Mouse (Mus musculus) midbrain, embryonic 11.5 days (tissue): ENCODE data around the gene Hnf1a. TPM values are rescaled to one million over a fixed set of nuclear protein-coding genes. Genes with fewer than 3 reads are reported as not detected.
A peak's percentile ranks its signal among the peaks of the same experiment; 100 is the strongest.

Experiments
- ATAC-seq: fragments of 200-750 bp; cut with Nextera tagmentation; 2 replicates; pipeline ENCODE4 v1.8.0; 2017; ENCODE audit warnings: moderate TSS enrichment, moderate library complexity; ENCODE audit not compliant: low FRiP score
- DNase-seq: peaks from one replicate; pipeline ENCODE4 v3.0.0; 2015; ENCODE audit warnings: low spot score; ENCODE audit errors: missing footprints
- H3K27ac ChIP-seq: fragments of 300-500 bp; sonication (generic); 2 replicates; pipeline ENCODE4 v1.5.1; 2014; ENCODE audit warnings: low read depth, low read length
- H3K27me3 ChIP-seq: fragments of 300-500 bp; sonication (generic); 2 replicates; pipeline ENCODE4 v1.6.1; 2014; ENCODE audit warnings: mild to moderate bottlenecking, low read length, moderate library complexity, mixed read lengths; ENCODE audit not compliant: control insufficient read depth, insufficient read depth
- H3K36me3 ChIP-seq: fragments of 300-500 bp; sonication (generic); 2 replicates; pipeline ENCODE4 v1.6.1; 2014; ENCODE audit warnings: mild to moderate bottlenecking, low read length, moderate library complexity, mixed read lengths; ENCODE audit not compliant: control insufficient read depth, insufficient read depth
- H3K4me1 ChIP-seq: fragments of 300-500 bp; sonication (generic); 2 replicates; pipeline ENCODE4 v1.6.1; 2014; ENCODE audit warnings: low read length; ENCODE audit not compliant: control insufficient read depth, insufficient read depth
- H3K4me2 ChIP-seq: fragments of 300-500 bp; sonication (generic); 2 replicates; pipeline ENCODE4 v1.6.1; 2014; ENCODE audit warnings: mild to moderate bottlenecking, moderate library complexity
- H3K4me3 ChIP-seq: fragments of 300-500 bp; sonication (generic); 2 replicates; pipeline ENCODE4 v1.5.1; 2014; ENCODE audit warnings: low read depth, low read length
- H3K9ac ChIP-seq: fragments of 300-500 bp; sonication (generic); 2 replicates; pipeline ENCODE4 v1.6.1; 2014; ENCODE audit warnings: low read length
- H3K9me3 ChIP-seq: fragments of 300-500 bp; sonication (generic); 2 replicates; pipeline ENCODE4 v1.6.1; 2016; ENCODE audit warnings: low read length; ENCODE audit not compliant: control insufficient read depth
- WGBS: fragments of 180-500 bp; shearing (Covaris S2); extraction: QIAGEN DNeasy Blood & Tissue Kit; methylation state at CpG from one replicate; pipeline ENCODE4 v1.1.7; 2014; 5-methylcytosine and 5-hydroxymethylcytosine counted together
- polyA plus RNA-seq: library from polyadenylated mRNA; unstranded; fragments of >200 nt; fragmentation: Nextera tagmentation; extraction: Ambion mirVana; gene quantifications from 2 replicates; pipeline ENCODE4 v1.2.1, GENCODE M21; 2014

The Hnf1a gene
- polyA plus RNA-seq, 1 experiment from 2014 or later: not detected

DNA sequence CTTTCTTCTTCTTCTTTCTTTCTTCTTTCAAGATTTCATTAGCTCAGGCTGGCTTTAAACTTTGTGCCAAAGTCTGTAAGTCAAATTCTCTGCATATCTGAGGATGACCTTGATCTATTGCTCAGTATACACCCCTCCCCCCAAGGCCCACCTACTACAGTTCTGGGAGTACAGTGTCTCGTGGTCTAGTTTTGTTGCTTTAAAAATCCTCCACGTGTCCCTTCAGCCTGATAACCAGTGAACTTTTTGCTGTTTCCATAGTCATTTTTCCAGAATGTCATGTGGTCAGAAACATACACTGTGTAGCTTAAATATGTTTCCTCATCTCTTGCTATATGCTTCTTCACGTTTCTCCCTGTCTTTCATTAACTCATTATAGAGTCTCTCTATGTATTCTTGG, 39.1 kb upstream of the Hnf1a start:
- H3K9me3 ChIP-seq: no peaks in the 10 kb centered on the region
- H3K27ac ChIP-seq: no peak overlapping the region
- peak overlapping the region; percentile 93 for H3K4me2 ChIP-seq
- peak overlapping the region; percentile 99; the same call in 1 of the 2 replicates for H3K9ac ChIP-seq
- H3K36me3 ChIP-seq: no peaks in the 10 kb centered on the region
- WGBS: 72% methylated on average over 3 of the region's 3 CpGs
- H3K4me1 ChIP-seq: peaks cover 23% of the 10 kb centered on the region
- H3K27me3 ChIP-seq: no peaks in the 10 kb centered on the region
- ATAC-seq (no peak), DNase-seq (peak; percentile 78)
- H3K4me3 ChIP-seq: no peak overlapping the region

- Histone ChIP-seq H3K36me3 (no peaks in the 10 kb centered on the region), H3K4me2 (no peak overlapping the region), H3K9me3 (no peaks in the 10 kb centered on the region), H3K27ac (no peak overlapping the region), H3K9ac (no peak overlapping the region), H3K4me3 (no peak overlapping the region), H3K4me1 (peaks cover 19% of the 10 kb centered on the region), H3K27me3 (no peaks in the 10 kb centered on the region)
- 91% methylated on average over 6 of the region's 6 CpGs for WGBS
- DNase-seq: peak; percentile 74
- ATAC-seq: no peak
Observed at GRCm38 (mm10) chr5:115009143-115009542, 38.2 kb upstream of the Hnf1a start.

- DNase-seq: peak; percentile 64
Observed at GRCm38 (mm10) chr5:115008307-115008706, 37.4 kb upstream of the Hnf1a start.

DNA sequence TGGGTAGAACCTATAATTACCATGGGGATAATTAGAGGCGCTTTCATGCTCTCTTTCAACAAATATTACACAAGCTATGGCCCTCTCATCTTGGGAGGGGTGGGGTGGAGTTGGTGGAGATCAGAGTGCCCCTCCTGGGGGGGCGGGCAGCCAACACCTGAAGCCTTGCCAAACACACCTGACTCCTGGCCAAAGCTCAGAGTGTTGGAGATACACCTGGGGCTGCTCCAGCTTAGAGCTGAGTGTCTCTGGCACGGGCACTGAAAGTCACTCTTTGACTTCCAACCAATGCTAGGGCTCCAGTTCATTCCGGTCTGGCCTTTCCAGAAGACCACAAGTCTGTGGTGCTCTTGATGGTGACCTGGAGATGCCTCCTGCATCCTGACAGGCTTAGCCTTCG, 36.9 kb upstream of the Hnf1a start:
- no peak for ATAC-seq
- Histone ChIP-seq H3K4me3 (no peak overlapping the region), H3K27ac (no peak overlapping the region), H3K9me3 (no peaks in the 10 kb centered on the region), H3K4me2 (no peak overlapping the region), H3K4me1 (peaks cover 12% of the 10 kb centered on the region), H3K9ac (no peak overlapping the region), H3K27me3 (no peaks in the 10 kb centered on the region), H3K36me3 (no peaks in the 10 kb centered on the region)
- WGBS: 91% methylated on average over 5 of the region's 5 CpGs
- DNase-seq: peak; percentile 41

More at GRCm38 (mm10) chr5:115008307-115008706, 37.4 kb upstream of the Hnf1a start:
- Histone ChIP-seq H3K4me3 (no peak overlapping the region), H3K4me1 (peaks cover 17% of the 10 kb centered on the region), H3K36me3 (no peaks in the 10 kb centered on the region), H3K27ac (no peak overlapping the region), H3K9ac (no peak overlapping the region), H3K4me2 (no peak overlapping the region), H3K9me3 (no peaks in the 10 kb centered on the region), H3K27me3 (no peaks in the 10 kb centered on the region)
- WGBS: 88% methylated on average over 7 of the region's 7 CpGs
- ATAC-seq: no peak

DNA sequence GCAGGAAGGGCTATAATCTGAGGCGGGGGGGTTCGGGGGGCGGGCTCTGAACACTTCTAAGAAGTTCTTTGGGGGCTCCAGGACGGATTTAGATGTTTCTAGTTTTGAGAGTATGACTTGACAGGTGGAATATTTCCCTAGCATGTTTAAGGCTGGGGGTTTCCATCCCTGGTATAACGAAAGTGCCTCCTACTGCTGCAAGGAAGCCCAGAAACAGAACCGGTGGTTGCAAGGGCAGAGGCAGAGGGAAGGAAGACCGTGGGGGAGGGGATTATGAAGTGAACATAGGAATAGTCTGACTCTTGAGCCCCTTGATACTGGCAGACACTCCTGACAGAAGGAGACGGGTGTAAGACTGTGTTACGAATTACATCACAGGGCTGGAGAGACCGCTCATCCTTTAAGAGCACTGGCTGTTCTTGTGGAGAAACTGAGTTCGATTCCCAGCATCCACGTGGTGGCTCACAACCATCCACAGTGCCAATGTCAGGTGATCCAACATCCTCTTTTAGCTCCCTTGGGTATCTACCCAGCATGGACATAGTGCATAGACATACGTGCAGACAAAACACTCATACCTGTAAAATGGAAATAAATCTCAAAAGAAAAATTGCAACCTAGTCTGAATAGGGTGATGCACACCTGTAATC, 32.5 kb upstream of the Hnf1a start:
- H3K4me2 ChIP-seq: no peak overlapping the region
- H3K4me3 ChIP-seq: no peak overlapping the region
- H3K9me3 ChIP-seq: no peaks in the 10 kb centered on the region
- no peaks in the 10 kb centered on the region for H3K4me1 ChIP-seq
- no peak overlapping the region for H3K27ac ChIP-seq
- no peak overlapping the region for H3K9ac ChIP-seq
- no peaks in the 10 kb centered on the region for H3K27me3 ChIP-seq
- ATAC-seq (no peak), DNase-seq (peak; percentile 56)
- WGBS: 80% methylated on average over 13 of the region's 13 CpGs
- H3K36me3 ChIP-seq: no peaks in the 10 kb centered on the region

- WGBS: 73% methylated on average over 6 of the region's 6 CpGs
- Histone ChIP-seq H3K9me3 (no peaks in the 10 kb centered on the region), H3K4me3 (no peak overlapping the region), H3K4me1 (no peaks in the 10 kb centered on the region), H3K4me2 (no peak overlapping the region), H3K9ac (no peak overlapping the region), H3K27ac (no peak overlapping the region), H3K27me3 (no peaks in the 10 kb centered on the region), H3K36me3 (no peaks in the 10 kb centered on the region)
- ATAC-seq (no peak), DNase-seq (peak; percentile 2)
Observed at GRCm38 (mm10) chr5:115002781-115003180, 31.9 kb upstream of the Hnf1a start.

- Histone ChIP-seq H3K4me2 (no peak overlapping the region), H3K4me1 (no peaks in the 10 kb centered on the region), H3K27me3 (no peaks in the 10 kb centered on the region), H3K36me3 (no peaks in the 10 kb centered on the region), H3K27ac (no peak overlapping the region), H3K4me3 (no peak overlapping the region), H3K9ac (no peak overlapping the region), H3K9me3 (no peaks in the 10 kb centered on the region)
- ATAC-seq (no peak), DNase-seq (no peak)
- 64% methylated on average over 8 of the region's 8 CpGs for WGBS
Observed at GRCm38 (mm10) chr5:115001464-115001863, 30.6 kb upstream of the Hnf1a start.

DNA sequence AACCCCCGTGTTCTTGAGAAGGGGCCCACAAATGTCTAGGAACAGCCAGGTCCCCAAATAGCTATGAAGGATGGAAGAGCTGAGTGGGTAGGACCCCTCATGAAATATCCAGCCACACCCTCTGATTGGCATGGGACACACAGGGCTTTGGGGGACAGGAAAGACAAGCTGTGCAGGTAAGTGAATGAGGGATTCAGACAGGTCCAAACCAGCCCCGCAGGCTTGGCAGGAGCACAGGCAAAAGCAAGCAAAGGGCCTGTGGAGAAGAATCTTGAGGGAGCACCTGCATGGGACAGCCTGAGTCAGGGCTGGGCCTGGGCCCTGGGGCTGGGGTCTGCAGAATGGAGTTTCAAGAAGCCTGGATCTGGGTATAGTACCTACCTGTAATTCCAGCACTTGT, 29.6 kb upstream of the Hnf1a start:
- no peak overlapping the region for H3K27ac ChIP-seq
- WGBS: 86% methylated on average over 2 of the region's 2 CpGs
- no peak overlapping the region for H3K4me2 ChIP-seq
- no peaks in the 10 kb centered on the region for H3K27me3 ChIP-seq
- no peaks in the 10 kb centered on the region for H3K4me1 ChIP-seq
- ATAC-seq: no peak
- no peak overlapping the region for H3K4me3 ChIP-seq
- no peaks in the 10 kb centered on the region for H3K9me3 ChIP-seq
- H3K36me3 ChIP-seq: no peaks in the 10 kb centered on the region
- no peak overlapping the region for H3K9ac ChIP-seq
- DNase-seq: peak; percentile 4

DNA sequence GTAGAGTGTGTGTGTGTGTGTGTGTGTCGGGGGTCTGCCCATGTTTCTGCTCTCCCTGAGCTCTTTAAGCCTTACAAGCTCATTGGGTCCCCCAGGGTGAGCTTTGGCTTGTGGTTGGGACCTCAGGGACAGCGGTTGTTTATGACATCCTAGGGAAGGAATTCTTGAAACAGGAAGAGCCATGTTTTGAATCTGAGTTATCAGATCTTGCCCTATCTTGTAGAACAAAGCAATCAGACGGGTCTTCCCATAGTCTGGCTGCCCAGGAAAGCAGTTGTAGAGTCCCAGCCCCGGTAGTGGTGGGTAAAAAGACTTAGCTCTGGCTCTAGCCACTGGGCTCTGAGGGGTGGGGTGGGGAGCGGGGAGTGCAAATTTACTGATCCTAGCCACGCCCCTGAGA, 26.4 kb upstream of the Hnf1a start:
- H3K9me3 ChIP-seq: no peaks in the 10 kb centered on the region
- H3K4me1 ChIP-seq: no peaks in the 10 kb centered on the region
- 78% methylated on average over 6 of the region's 6 CpGs for WGBS
- no peaks in the 10 kb centered on the region for H3K36me3 ChIP-seq
- H3K27me3 ChIP-seq: no peaks in the 10 kb centered on the region
- H3K27ac ChIP-seq: no peak overlapping the region
- H3K9ac ChIP-seq: no peak overlapping the region
- DNase-seq (peak; percentile 62), ATAC-seq (no peak)
- no peak overlapping the region for H3K4me2 ChIP-seq
- H3K4me3 ChIP-seq: no peak overlapping the region
